8 mouse cellular contexts compared by ENCODE assay signal in the genomic region with DNA sequence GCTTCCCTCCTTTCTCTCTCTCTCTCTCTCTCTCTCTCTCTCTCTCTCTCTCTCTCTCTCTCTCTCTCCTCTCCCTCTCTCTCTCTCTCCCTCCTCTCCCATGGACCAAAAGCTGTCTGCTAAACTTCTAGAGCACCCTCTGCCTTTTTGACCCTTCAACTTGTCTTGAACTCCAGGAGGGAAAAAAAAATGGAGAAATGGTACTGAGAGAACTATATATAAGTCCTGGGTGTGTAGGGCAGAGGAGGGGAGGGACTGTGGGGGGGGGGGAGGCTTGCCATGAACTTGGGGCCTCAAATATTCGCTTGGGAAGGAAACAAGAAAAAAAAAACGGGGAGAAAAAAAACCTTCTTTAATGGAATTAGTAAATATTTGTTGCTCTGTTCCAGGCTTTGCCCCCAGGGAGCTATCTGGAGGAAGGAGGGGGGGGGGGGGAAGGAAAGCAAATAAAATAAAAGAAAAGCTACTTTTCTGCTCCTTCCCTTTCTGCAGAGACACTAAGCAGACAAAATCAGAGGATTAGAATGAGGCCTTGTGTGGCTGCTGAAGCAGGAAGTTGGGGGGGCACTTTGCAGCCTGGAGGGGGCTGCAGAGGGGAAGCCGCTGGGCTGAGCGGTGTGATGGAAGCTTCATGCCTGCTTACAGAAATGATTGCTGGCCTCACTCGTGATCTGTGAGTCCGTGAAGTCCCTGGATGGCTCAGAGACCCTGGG.
DNase-seq lines count a peak whose midpoint lies in the region; ATAC-seq and TF ChIP-seq lines count a peak whose summit lies in the region.
"Had no signal": no experiment of that assay in that cellular context is flagged by ENCODE, and none has a peak within 500 bp of the region (broad histone marks: within the 10 kb centered on the region; RNA-seq: fewer than 3 reads in every experiment).

No protein-coding gene starts in this region.

- no peak for DNase-seq in lung, postnatal 0 days (ENCODE audit: low spot score)
- no peak for DNase-seq in lung, postnatal 25 days (ENCODE audit: low spot score)
- DNase-seq in heart, postnatal 10 days = peak; percentile 27 to 30
- peak; percentile 48 for DNase-seq in lung, postnatal 10 days
- peak; percentile 64 for DNase-seq in thymus, postnatal 4 days
- DNase-seq in left cerebral cortex, adult 18-20 months (ENCODE audit: low spot score in 2 of 2) = no peak
- DNase-seq in Muller cell, postnatal 12 days (ENCODE audit: inconsistent ontology term) = no peak

- 6% methylated on average over 6 of the region's 6 CpGs for WGBS in lung, postnatal 0 days

- no peak overlapping the region for H3K4me2 ChIP-seq in lung, postnatal 0 days (replicated peaks; ENCODE audit: low read depth, low read length)

- TF ChIP-seq EP300 in lung, postnatal 0 days (IDR thresholded peaks at IDR 0.05) = no peak

- no peak overlapping the region for H3K27ac ChIP-seq in lung, postnatal 0 days (ENCODE audit: low read length)

- no peaks in the 10 kb centered on the region for H3K27me3 ChIP-seq in lung, postnatal 0 days (replicated peaks; ENCODE audit: insufficient read depth, low read length)
- H3K27me3 ChIP-seq: Patski had no signal

- 0 out of 2 replicates have a peak, but pooled peaks have one; percentile 17 for ATAC-seq in lung, postnatal 0 days
- ATAC-seq: Patski had no signal

- no peak for TF ChIP-seq CTCF in lung, postnatal 0 days (IDR thresholded peaks at IDR 0.05)

- H3K4me1 ChIP-seq in lung, postnatal 0 days (ENCODE audit: insufficient read depth, low read depth, low read length) = 0 out of 2 replicates have a peak, but pooled peaks cover 3% of the 10 kb centered on the region

- H3K9ac ChIP-seq in lung, postnatal 0 days (replicated peaks; ENCODE audit: low read depth) = no peak overlapping the region

- no peaks in the 10 kb centered on the region for H3K36me3 ChIP-seq in lung, postnatal 0 days (ENCODE audit: insufficient read depth, low read length)

- intact Hi-C loops in heart, postnatal 10 days (cut with DNase I) = no loop called here

- H3K4me3 ChIP-seq in lung, postnatal 0 days (ENCODE audit: low read depth, low read length) = no peak overlapping the region

- no peaks in the 10 kb centered on the region for H3K9me3 ChIP-seq in lung, postnatal 0 days (ENCODE audit: low read length)

Comparison
In these comparisons a context has a peak if more than half of its experiments do, and no peak if none do; other contexts are left out.
1. DNase-seq: peak in heart, postnatal 10 days (2 of 2), lung, postnatal 10 days (single experiment) and thymus, postnatal 4 days (single experiment); none in lung, postnatal 0 days (single experiment), lung, postnatal 25 days (single experiment), left cerebral cortex, adult 18-20 months (0 of 2) and Muller cell, postnatal 12 days (single experiment).